In the genomic region with DNA sequence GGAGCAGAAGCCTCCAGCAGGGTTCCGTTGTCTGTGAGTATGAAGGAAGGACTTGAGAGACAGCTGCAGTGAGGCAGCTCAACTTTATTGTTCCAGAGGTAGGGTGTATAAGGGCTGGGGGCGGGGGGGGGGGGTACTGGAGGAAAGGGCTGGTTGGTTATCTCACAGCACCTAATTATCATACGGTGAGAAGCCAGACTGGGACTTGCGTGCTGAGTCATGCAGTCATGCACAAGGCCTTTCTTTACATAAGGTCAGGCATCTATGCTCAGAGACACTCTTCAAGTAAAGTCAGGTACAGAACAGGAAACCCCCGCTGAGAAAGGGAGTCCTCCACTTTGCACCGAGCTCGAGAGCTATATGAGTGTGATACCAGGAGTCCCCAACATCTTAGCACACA, we compare ENCODE assay signal across 31 mouse cellular contexts. TPM values are rescaled to one million over a fixed set of nuclear protein-coding genes. Genes with fewer than 3 reads are reported as not detected.
"Had no signal": no experiment of that assay in that cellular context is flagged by ENCODE, and none has a peak within 500 bp of the region (broad histone marks: within the 10 kb centered on the region; RNA-seq: fewer than 3 reads in every experiment).

No protein-coding gene starts in this region.

- H3K4me3 ChIP-seq: left cerebral cortex, adult 2 months; liver, embryonic 13.5 days; neural tube, embryonic 12.5 days; stomach, embryonic 15.5 days had no signal

- H3K27ac ChIP-seq: kidney, postnatal 0 days; left cerebral cortex, adult 2 months; liver, embryonic 13.5 days; neural tube, embryonic 12.5 days; stomach, embryonic 15.5 days had no signal

- H3K9ac ChIP-seq: liver, embryonic 13.5 days; lung, embryonic 14.5 days; neural tube, embryonic 12.5 days; stomach, embryonic 15.5 days had no signal

- H3K9me3 ChIP-seq: liver, embryonic 13.5 days; neural tube, embryonic 12.5 days; stomach, embryonic 15.5 days had no signal

- DNase-seq: kidney, adult 18-20 months; kidney, postnatal 25 days; layer of hippocampus, postnatal 36 days; liver, embryonic 13.5 days; lung, embryonic 14.5 days; lung, postnatal 10 days; lung, postnatal 36 days; midbrain, embryonic 14.5 days; retina, postnatal 1 day; right cerebral cortex, postnatal 25 days; spleen, adult 18-20 months; thymus, adult 18-20 months; thymus, postnatal 36 days had no signal

- H3K36me3 ChIP-seq: liver, embryonic 13.5 days; neural tube, embryonic 12.5 days; stomach, embryonic 15.5 days had no signal

- H3K4me2 ChIP-seq: liver, embryonic 13.5 days; lung, embryonic 14.5 days; midbrain, embryonic 11.5 days; neural tube, embryonic 12.5 days; stomach, embryonic 15.5 days had no signal

- H3K4me1 ChIP-seq: liver, embryonic 13.5 days; neural tube, embryonic 12.5 days had no signal

- H3K27me3 ChIP-seq: neural tube, embryonic 12.5 days had no signal

RNA-seq across cellular contexts. Expression of gene Topaz1, which starts 12.2 kb away (rescaled TPM):
- total RNA-seq: layer of hippocampus, adult 8-10 months; layer of hippocampus, postnatal 10 days; layer of hippocampus, postnatal 36 days; left cerebral cortex, adult 2 months; left cerebral cortex, postnatal 10 days; left cerebral cortex, postnatal 36 days; liver, adult 2 months; megakaryocyte-erythroid progenitor cell, adult 5-6 weeks; midbrain, postnatal 0 days; neutrophil, adult 5-6 weeks had no signal
- polyA plus RNA-seq: kidney, embryonic 14.5 days; kidney, postnatal 0 days; large intestine, adult 2 months; limb, embryonic 11.5 days; limb, embryonic 14.5 days; liver, adult 2 months; liver, embryonic 13.5 days; liver, embryonic 16.5 days; lung, embryonic 14.5 days; midbrain, embryonic 11.5 days; midbrain, embryonic 14.5 days; midbrain, postnatal 0 days; neural tube, embryonic 12.5 days; stomach, embryonic 15.5 days had no signal
